Mouse (Mus musculus): ENCODE measurements around the gene Zbtb44. TPM values are rescaled to one million over a fixed set of nuclear protein-coding genes. Genes with fewer than 3 reads are reported as not detected.

Zbtb44 gene
- polyA plus RNA-seq, 1 experiment from 2014 or later: 8.2 TPM

- Histone ChIP-seq H3K9ac (ENCODE audit: low read length) (no peak overlapping the region), H3K9me3 (ENCODE audit: control insufficient read depth, low read length) (no peaks in the 10 kb centered on the region), H3K4me1 (ENCODE audit: control insufficient read depth in 2 of 2, insufficient read depth in 2 of 2, low read length in 2 of 2) (no peaks in the 10 kb centered on the region; a peak in 1 of 4 replicates), H3K27me3 (ENCODE audit: control insufficient read depth, insufficient read depth, low read length) (no peaks in the 10 kb centered on the region), H3K27ac (replicated peaks in 1 of 2; ENCODE audit: control insufficient read depth in 1 of 2, insufficient read depth in 1 of 2, low read depth in 2 of 2, low read length in 2 of 2) (no peak overlapping the region), H3K4me3 (ENCODE audit: control insufficient read depth in 1 of 2, insufficient read depth in 1 of 2, low read depth in 1 of 2, low read length in 2 of 2) (no peak overlapping the region), H3K4me2 (ENCODE audit: low read length) (no peak overlapping the region), H3K36me3 (ENCODE audit: control insufficient read depth, insufficient read depth, low read length) (peaks cover 52% of the 10 kb centered on the region)
- ATAC-seq (ENCODE audit: insufficient number of reproducible peaks, insufficient read depth, low FRiP score, low read depth): no peak
- 97% methylated on average over 8 of the region's 8 CpGs for WGBS
Measured at GRCm38 (mm10) chr9:31070706-31071105, 40.3 kb downstream of the Zbtb44 start.

GRCm38 (mm10) chr9:31072256-31072655 is 41.8 kb downstream of the Zbtb44 start:
- H3K9me3 ChIP-seq (ENCODE audit: control insufficient read depth, low read length): no peaks in the 10 kb centered on the region
- 86% methylated on average over 5 of the region's 5 CpGs for WGBS
- no peaks in the 10 kb centered on the region for H3K27me3 ChIP-seq (ENCODE audit: control insufficient read depth, insufficient read depth, low read length)
- peaks cover 37% of the 10 kb centered on the region for H3K36me3 ChIP-seq (ENCODE audit: control insufficient read depth, insufficient read depth, low read length)
- H3K27ac ChIP-seq (replicated peaks in 1 of 2; ENCODE audit: control insufficient read depth in 1 of 2, insufficient read depth in 1 of 2, low read depth in 2 of 2, low read length in 2 of 2): no peak overlapping the region
- H3K4me3 ChIP-seq (ENCODE audit: control insufficient read depth in 1 of 2, insufficient read depth in 1 of 2, low read depth in 1 of 2, low read length in 2 of 2): no peak overlapping the region
- H3K4me1 ChIP-seq (ENCODE audit: control insufficient read depth in 2 of 2, insufficient read depth in 2 of 2, low read length in 2 of 2): peaks cover 0 to under 1% of the 10 kb centered on the region in 2 experiments; a peak in 2 of 4 replicates
- ATAC-seq (ENCODE audit: insufficient number of reproducible peaks, insufficient read depth, low FRiP score, low read depth): no peak
- no peak overlapping the region for H3K4me2 ChIP-seq (ENCODE audit: low read length)
- no peak overlapping the region for H3K9ac ChIP-seq (ENCODE audit: low read length)

GRCm38 (mm10) chr9:31073797-31074196 is 43.4 kb downstream of the Zbtb44 start:
- no peaks in the 10 kb centered on the region for H3K27me3 ChIP-seq (ENCODE audit: control insufficient read depth, insufficient read depth, low read length)
- 67% methylated on average over 7 of the region's 7 CpGs for WGBS
- peaks cover 2 to 8% of the 10 kb centered on the region in 2 experiments for H3K4me1 ChIP-seq (ENCODE audit: control insufficient read depth in 2 of 2, insufficient read depth in 2 of 2, low read length in 2 of 2)
- no peak overlapping the region for H3K4me3 ChIP-seq (ENCODE audit: control insufficient read depth in 1 of 2, insufficient read depth in 1 of 2, low read depth in 1 of 2, low read length in 2 of 2)
- ATAC-seq (ENCODE audit: insufficient number of reproducible peaks, insufficient read depth, low FRiP score, low read depth): no peak
- no peak overlapping the region for H3K4me2 ChIP-seq (ENCODE audit: low read length)
- H3K36me3 ChIP-seq (ENCODE audit: control insufficient read depth, insufficient read depth, low read length): peaks cover 24% of the 10 kb centered on the region
- no peak overlapping the region for H3K9ac ChIP-seq (ENCODE audit: low read length)
- no peak overlapping the region for H3K27ac ChIP-seq (replicated peaks in 1 of 2; ENCODE audit: control insufficient read depth in 1 of 2, insufficient read depth in 1 of 2, low read depth in 2 of 2, low read length in 2 of 2)
- no peaks in the 10 kb centered on the region for H3K9me3 ChIP-seq (ENCODE audit: control insufficient read depth, low read length)

GRCm38 (mm10) chr9:31074836-31075235 is 44.4 kb downstream of the Zbtb44 start:
- Histone ChIP-seq H3K9ac (ENCODE audit: low read length) (no peak overlapping the region), H3K4me1 (ENCODE audit: control insufficient read depth in 2 of 2, insufficient read depth in 2 of 2, low read length in 2 of 2) (peaks cover 2 to 8% of the 10 kb centered on the region in 2 experiments), H3K9me3 (ENCODE audit: control insufficient read depth, low read length) (no peaks in the 10 kb centered on the region), H3K4me3 (ENCODE audit: control insufficient read depth in 1 of 2, insufficient read depth in 1 of 2, low read depth in 1 of 2, low read length in 2 of 2) (no peak overlapping the region), H3K27ac (replicated peaks in 1 of 2; ENCODE audit: control insufficient read depth in 1 of 2, insufficient read depth in 1 of 2, low read depth in 2 of 2, low read length in 2 of 2) (no peak overlapping the region), H3K27me3 (ENCODE audit: control insufficient read depth, insufficient read depth, low read length) (no peaks in the 10 kb centered on the region), H3K36me3 (ENCODE audit: control insufficient read depth, insufficient read depth, low read length) (peaks cover 14% of the 10 kb centered on the region), H3K4me2 (ENCODE audit: low read length) (no peak overlapping the region)
- ATAC-seq (ENCODE audit: insufficient number of reproducible peaks, insufficient read depth, low FRiP score, low read depth): no peak
- WGBS: 87% methylated on average over 10 of the region's 10 CpGs

- no peak overlapping the region for H3K4me3 ChIP-seq (ENCODE audit: control insufficient read depth in 1 of 2, insufficient read depth in 1 of 2, low read depth in 1 of 2, low read length in 2 of 2)
- peaks cover 16% of the 10 kb centered on the region for H3K27me3 ChIP-seq (ENCODE audit: control insufficient read depth, insufficient read depth, low read length)
- peaks cover 2 to 8% of the 10 kb centered on the region in 2 experiments for H3K4me1 ChIP-seq (ENCODE audit: control insufficient read depth in 2 of 2, insufficient read depth in 2 of 2, low read length in 2 of 2)
- no peaks in the 10 kb centered on the region for H3K9me3 ChIP-seq (ENCODE audit: control insufficient read depth, low read length)
- H3K4me2 ChIP-seq (ENCODE audit: low read length): no peak overlapping the region
- WGBS: 68% methylated on average over 6 of the region's 6 CpGs
- H3K9ac ChIP-seq (ENCODE audit: low read length): no peak overlapping the region
- ATAC-seq (ENCODE audit: insufficient number of reproducible peaks, insufficient read depth, low FRiP score, low read depth): no peak
- no peak overlapping the region for H3K27ac ChIP-seq (replicated peaks in 1 of 2; ENCODE audit: control insufficient read depth in 1 of 2, insufficient read depth in 1 of 2, low read depth in 2 of 2, low read length in 2 of 2)
- no peaks in the 10 kb centered on the region for H3K36me3 ChIP-seq (ENCODE audit: control insufficient read depth, insufficient read depth, low read length)
Measured at GRCm38 (mm10) chr9:31080726-31081125, 50.3 kb downstream of the Zbtb44 start.

GRCm38 (mm10) chr9:31082054-31082666 is 51.7 kb downstream of the Zbtb44 start:
- no peaks in the 10 kb centered on the region for H3K9me3 ChIP-seq (ENCODE audit: control insufficient read depth, low read length)
- H3K36me3 ChIP-seq (ENCODE audit: control insufficient read depth, insufficient read depth, low read length): no peaks in the 10 kb centered on the region
- no peak overlapping the region for H3K4me3 ChIP-seq (ENCODE audit: control insufficient read depth in 1 of 2, insufficient read depth in 1 of 2, low read depth in 1 of 2, low read length in 2 of 2)
- no peak overlapping the region for H3K27ac ChIP-seq (replicated peaks in 1 of 2; ENCODE audit: control insufficient read depth in 1 of 2, insufficient read depth in 1 of 2, low read depth in 2 of 2, low read length in 2 of 2)
- no peak overlapping the region for H3K9ac ChIP-seq (ENCODE audit: low read length)
- 9% methylated on average over 15 of the region's 15 CpGs for WGBS
- H3K4me2 ChIP-seq (ENCODE audit: low read length): 0 out of 2 replicates have a peak overlapping the region, but pooled peaks have one; percentile 4
- peaks cover 23% of the 10 kb centered on the region for H3K27me3 ChIP-seq (ENCODE audit: control insufficient read depth, insufficient read depth, low read length)
- H3K4me1 ChIP-seq (ENCODE audit: control insufficient read depth in 2 of 2, insufficient read depth in 2 of 2, low read length in 2 of 2): peaks cover 2 to 8% of the 10 kb centered on the region in 2 experiments
- ATAC-seq (ENCODE audit: insufficient number of reproducible peaks, insufficient read depth, low FRiP score, low read depth): no peak

- H3K9me3 ChIP-seq (ENCODE audit: control insufficient read depth, low read length): no peaks in the 10 kb centered on the region
- no peak for ATAC-seq (ENCODE audit: insufficient number of reproducible peaks, insufficient read depth, low FRiP score, low read depth)
- no peak overlapping the region for H3K9ac ChIP-seq (ENCODE audit: low read length)
- no peak overlapping the region for H3K4me2 ChIP-seq (ENCODE audit: low read length)
- WGBS: 67% methylated on average over 6 of the region's 6 CpGs
- no peak overlapping the region for H3K4me3 ChIP-seq (ENCODE audit: control insufficient read depth in 1 of 2, insufficient read depth in 1 of 2, low read depth in 1 of 2, low read length in 2 of 2)
- H3K27ac ChIP-seq (replicated peaks in 1 of 2; ENCODE audit: control insufficient read depth in 1 of 2, insufficient read depth in 1 of 2, low read depth in 2 of 2, low read length in 2 of 2): no peak overlapping the region
- H3K27me3 ChIP-seq (ENCODE audit: control insufficient read depth, insufficient read depth, low read length): peaks cover 24% of the 10 kb centered on the region
- H3K36me3 ChIP-seq (ENCODE audit: control insufficient read depth, insufficient read depth, low read length): no peaks in the 10 kb centered on the region
- peaks cover 0 to 2% of the 10 kb centered on the region in 2 experiments; a peak in 3 of 4 replicates for H3K4me1 ChIP-seq (ENCODE audit: control insufficient read depth in 2 of 2, insufficient read depth in 2 of 2, low read length in 2 of 2)
Measured at GRCm38 (mm10) chr9:31082771-31083170, 52.3 kb downstream of the Zbtb44 start.

- H3K9me3 ChIP-seq (ENCODE audit: control insufficient read depth, low read length): no peaks in the 10 kb centered on the region
- peaks cover 28% of the 10 kb centered on the region for H3K27me3 ChIP-seq (ENCODE audit: control insufficient read depth, insufficient read depth, low read length)
- no peak for ATAC-seq (ENCODE audit: insufficient number of reproducible peaks, insufficient read depth, low FRiP score, low read depth)
- 72% methylated on average over 5 of the region's 5 CpGs for WGBS
- H3K27ac ChIP-seq (replicated peaks in 1 of 2; ENCODE audit: control insufficient read depth in 1 of 2, insufficient read depth in 1 of 2, low read depth in 2 of 2, low read length in 2 of 2): no peak overlapping the region
- no peaks in the 10 kb centered on the region; a peak in 1 of 4 replicates for H3K4me1 ChIP-seq (ENCODE audit: control insufficient read depth in 2 of 2, insufficient read depth in 2 of 2, low read length in 2 of 2)
- no peak overlapping the region for H3K4me3 ChIP-seq (ENCODE audit: control insufficient read depth in 1 of 2, insufficient read depth in 1 of 2, low read depth in 1 of 2, low read length in 2 of 2)
- no peak overlapping the region for H3K4me2 ChIP-seq (ENCODE audit: low read length)
- H3K36me3 ChIP-seq (ENCODE audit: control insufficient read depth, insufficient read depth, low read length): no peaks in the 10 kb centered on the region
- H3K9ac ChIP-seq (ENCODE audit: low read length): no peak overlapping the region
Measured at GRCm38 (mm10) chr9:31085556-31085955, 55.1 kb downstream of the Zbtb44 start.

Data from heart, embryonic 14.5 days (tissue).